Mouse (Mus musculus) spleen, postnatal 14 days (tissue): ENCODE measurements at regions not wholly inside any gene's neighbourhood (a gene's known extent, or its start where the extent isn't known, plus 50 kb on each side); places are given as distances from the start of the nearest gene placed in this dataset.

Experiments used
- DNase-seq, 2 experiments: peaks; one replicate each; pipeline ENCODE4 v3.0.0; 2021 to 2022; ENCODE audit warnings: low spot score in 2 of 2

- no peak for DNase-seq
Observed at GRCm38 (mm10) chr1:190067181-190067580, 103.3 kb downstream of the Prox1 start.

- DNase-seq = no peak
Observed at GRCm38 (mm10) chr1:190066426-190066825, 104.1 kb downstream of the Prox1 start.

GRCm38 (mm10) chr1:190061560-190062295 is 108.8 kb downstream of the Prox1 start:
- DNase-seq = no peak

- DNase-seq = no peak
Observed at GRCm38 (mm10) chr1:190059025-190059424, 111.5 kb downstream of the Prox1 start.

GRCm38 (mm10) chr1:190056931-190057330 is 113.6 kb downstream of the Prox1 start:
- DNase-seq = no peak

DNA sequence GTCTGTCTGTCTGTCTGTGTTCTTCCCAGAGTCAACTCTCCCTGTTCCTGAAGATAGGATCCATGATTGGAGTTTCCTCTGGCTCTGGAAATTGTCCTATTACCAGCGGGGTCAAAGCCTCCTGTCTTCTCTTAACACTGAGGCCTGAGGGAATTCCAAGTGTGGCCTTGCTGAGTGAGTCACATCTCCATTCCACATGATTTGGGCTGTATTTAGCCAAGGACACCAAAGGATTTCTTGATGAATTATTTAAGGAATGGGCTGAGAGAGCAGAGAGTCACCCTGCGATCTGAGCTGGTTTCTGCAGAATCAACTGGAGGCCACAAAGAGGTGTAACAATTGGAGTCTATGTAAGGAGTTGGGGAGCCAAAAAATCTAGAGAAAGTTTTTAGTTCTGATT is 118.6 kb downstream of the Prox1 start:
- no peak for DNase-seq

- DNase-seq = no peak
Observed at GRCm38 (mm10) chr1:190048521-190049170, 121.9 kb downstream of the Prox1 start.

DNA sequence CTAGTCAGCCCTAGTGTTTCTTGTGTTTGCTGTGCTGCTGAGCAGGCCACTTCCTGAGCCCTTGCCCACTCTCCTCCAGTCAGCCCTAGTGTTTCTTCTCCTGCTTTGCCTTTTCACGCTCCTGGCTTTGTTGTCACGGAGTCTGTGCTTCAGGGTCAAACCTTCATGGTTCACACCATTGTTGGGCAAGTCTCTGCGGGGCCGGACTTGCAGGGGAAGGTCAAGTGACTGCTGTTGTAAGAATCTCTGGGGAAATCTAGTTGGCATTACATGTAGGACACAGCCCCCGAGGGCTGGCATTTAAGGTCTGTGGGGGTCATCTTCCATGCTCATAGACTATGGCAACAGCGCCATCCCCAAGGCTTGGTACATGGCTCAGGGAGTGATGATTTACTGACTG is 123.3 kb downstream of the Prox1 start:
- DNase-seq = no peak

GRCm38 (mm10) chr1:190045797-190046196 is 123.6 kb upstream of the Smyd2 start:
- no peak for DNase-seq

DNA sequence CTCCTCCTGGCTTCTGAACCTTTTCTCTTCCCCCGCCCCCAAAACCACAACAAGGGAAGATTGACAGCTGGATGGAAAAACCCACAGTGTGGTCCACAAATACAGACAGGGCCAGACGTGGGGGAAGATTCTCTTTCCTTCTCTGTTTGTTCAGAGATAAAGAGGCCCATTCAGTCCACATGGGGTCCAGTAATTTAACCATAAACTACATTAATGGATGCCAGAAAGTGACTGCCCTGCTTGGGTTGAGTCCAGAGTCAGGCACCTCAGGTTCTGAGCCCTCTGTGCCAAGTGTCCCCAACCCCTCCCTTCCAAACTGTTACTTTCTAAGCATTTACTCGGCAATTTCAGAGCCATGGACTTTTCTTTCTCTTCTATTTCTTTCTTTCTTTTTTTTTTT is 121.9 kb upstream of the Smyd2 start:
- DNase-seq = no peak

DNA sequence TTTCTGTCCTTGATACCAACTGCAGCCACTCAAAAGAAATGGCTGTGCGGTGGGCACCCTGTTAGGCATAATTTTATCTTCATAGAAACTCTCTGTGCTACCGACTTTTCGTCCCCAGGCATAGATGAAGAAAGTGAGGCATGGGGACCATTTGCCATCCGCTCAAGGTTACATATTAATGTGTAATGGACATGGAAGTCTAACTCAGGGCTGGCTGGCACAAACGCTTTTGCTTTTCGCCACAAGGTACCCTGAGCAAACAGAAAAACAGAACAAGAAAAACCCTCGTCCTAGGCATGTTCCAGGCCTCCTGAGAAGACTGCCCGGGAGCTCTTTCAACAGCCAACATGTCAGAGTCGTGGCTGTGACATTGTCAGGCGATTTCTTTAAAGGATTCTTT is 121.0 kb upstream of the Smyd2 start:
- no peak for DNase-seq

GRCm38 (mm10) chr1:190042197-190042596 is 120.0 kb upstream of the Smyd2 start:
- no peak for DNase-seq

DNA sequence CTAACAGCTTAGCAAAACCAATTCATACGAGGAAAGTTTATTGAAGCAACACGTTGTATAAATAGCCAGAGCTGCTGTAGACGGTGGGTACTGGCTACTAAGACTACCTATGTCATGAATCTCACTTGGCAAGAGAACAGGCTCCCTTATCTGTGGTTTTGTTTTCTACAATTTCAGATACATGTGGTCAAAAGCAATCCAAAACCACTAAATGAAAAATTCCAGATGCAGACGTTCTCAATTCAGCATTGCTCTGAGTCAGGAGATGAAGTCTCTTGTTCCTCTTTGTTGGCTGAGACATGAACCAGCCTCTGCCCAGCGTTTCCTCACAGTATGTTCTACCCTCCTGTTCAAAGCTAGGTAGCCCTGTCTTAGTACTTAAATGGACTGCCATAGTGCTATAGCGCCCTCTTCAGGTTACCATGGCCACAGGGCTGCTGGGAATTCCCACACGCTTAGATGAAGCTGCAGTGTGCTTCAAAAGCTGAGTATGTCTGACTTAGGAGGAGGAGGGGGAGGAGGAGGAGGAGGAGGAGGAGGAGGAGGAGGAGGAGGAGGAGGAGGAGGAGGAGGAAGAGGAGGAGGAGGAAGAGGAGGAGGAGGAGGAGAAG is 119.0 kb upstream of the Smyd2 start:
- DNase-seq = no peak

- DNase-seq = no peak
Observed at GRCm38 (mm10) chr1:190038046-190038445, 115.9 kb upstream of the Smyd2 start.

DNA sequence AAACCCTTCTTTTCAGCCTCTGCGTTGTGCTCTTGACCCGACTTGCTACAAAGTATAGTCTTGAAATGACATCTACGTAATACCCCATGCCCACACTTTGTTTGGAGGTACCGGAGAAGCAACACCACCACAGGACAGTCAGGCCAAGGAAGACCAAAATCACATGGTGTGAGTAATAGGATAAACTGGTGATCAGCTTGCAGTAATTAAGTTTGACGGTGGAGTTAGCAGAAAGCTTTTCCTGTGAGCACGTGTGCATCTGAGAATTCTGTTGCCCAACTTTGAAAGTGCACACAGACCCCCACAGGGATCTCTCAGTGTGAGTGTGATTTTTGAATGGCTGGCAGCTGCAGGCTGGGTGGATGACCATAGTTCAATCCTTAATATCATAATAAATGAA is 114.6 kb upstream of the Smyd2 start:
- DNase-seq = no peak

- DNase-seq = no peak
Observed at GRCm38 (mm10) chr1:190035935-190036334, 113.8 kb upstream of the Smyd2 start.

DNA sequence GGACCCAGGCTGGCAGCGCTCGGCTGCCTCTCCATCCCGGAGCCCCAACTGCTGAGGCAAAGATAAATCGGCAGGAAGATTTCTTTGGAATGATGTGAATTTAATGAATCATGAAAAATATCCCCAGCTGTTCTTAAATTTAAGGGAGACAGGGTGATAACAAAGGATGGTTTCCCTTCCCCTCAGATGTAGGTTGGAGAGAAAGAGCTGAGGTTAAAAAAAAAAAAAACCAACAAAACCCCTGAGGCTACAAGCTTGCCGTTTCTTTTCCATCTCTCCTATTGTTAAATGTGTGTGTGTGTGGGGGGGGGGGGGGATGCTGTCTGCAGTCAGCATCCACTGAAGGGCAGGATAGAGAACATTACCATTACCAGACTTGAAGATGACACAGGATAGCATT is 111.9 kb upstream of the Smyd2 start:
- no peak for DNase-seq

- DNase-seq = no peak
Observed at GRCm38 (mm10) chr1:190027536-190027935, 105.4 kb upstream of the Smyd2 start.

DNA sequence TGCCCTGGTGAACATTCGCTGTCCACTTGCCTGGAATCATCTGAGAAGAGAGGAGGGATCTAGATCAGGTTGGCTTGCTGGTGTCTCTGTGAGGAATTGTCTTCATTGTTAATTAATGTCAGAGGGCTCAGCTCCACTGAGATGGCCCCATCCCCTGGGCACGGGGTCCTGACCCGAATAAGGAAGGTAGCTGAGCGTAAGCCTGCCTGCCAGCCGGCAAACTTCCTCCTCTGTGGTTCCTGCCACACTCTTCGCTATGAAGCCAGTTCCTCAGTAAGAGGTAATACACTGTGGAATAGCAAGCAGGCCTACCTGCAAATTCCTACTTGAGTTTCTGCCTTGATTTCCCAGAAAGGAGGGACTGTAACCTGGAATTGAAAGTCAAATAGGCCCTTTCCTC is 87.3 kb upstream of the Smyd2 start:
- DNase-seq = no peak

- DNase-seq = no peak
Observed at GRCm38 (mm10) chr1:190007271-190007670, 85.1 kb upstream of the Smyd2 start.

DNA sequence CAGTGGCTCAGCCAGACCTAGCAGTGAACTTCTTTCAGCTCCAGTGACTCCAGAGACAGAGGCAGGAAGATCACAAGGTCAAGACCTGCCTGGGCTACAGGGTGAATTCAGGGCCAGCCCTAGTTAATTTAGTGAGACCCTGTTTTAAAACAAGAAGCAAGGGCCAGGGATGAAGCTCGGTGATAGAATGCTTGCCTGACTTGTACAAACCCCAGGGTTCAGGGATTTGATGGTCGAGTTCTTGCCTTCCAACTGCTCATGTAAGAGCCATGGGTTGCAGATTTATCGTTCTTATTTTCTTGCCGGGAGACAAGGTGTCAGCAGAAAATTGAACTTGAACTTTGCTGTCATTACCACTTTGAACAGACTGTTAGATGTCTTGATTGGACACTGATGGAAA is 78.9 kb upstream of the Smyd2 start:
- DNase-seq = no peak

GRCm38 (mm10) chr1:189993706-189994105 is 71.5 kb upstream of the Smyd2 start:
- DNase-seq = no peak

DNA sequence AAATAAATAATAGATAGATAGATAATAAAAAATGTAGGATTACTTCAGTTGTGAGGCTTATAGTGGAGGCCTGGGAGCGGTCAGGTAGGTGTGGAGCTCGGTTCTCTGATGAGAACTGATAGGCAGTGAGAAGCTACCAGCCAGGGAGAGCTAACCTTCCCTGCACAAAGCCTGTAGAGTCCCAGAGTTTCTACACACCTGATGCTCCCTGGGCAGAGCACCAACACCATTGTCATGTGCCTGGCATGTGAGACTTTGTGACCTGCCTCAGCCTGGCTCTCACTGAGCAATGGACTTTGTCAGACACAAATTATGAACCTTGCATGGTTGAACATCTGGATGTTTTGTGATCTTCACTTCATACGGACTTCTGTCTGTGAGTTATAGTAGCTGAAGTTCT is 71.1 kb upstream of the Smyd2 start:
- no peak for DNase-seq
